Mouse (Mus musculus) cerebellum, adult 11-12 months (tissue): ENCODE results near the gene Olfr1238.

ENCODE experiments used
- DNase-seq: peaks from one replicate; pipeline ENCODE4 v3.0.0; 2022

The Olfr1238 gene

GRCm38 (mm10) chr2:89409576-89409975, at the start of gene Olfr1238:
Gene Olfr1238, minus strand, starts transcription at chr2:89409676.
- no peak for DNase-seq

GRCm38 (mm10) chr2:89442900-89443299, 33.4 kb upstream of the Olfr1238 start, which contains the start of gene Olfr1240:
Gene Olfr1240, minus strand, starts transcription at chr2:89443000.
- no peak for DNase-seq

GRCm38 (mm10) chr2:89420307-89420706, 10.8 kb upstream of the Olfr1238 start, which contains the start of gene Olfr1239:
Gene Olfr1239, minus strand, starts transcription at chr2:89420407.
- no peak for DNase-seq

- DNase-seq: no peak
These were observed 5.1 kb upstream of the Olfr1238 start for GRCm38 (mm10) chr2:89414557-89414956.

GRCm38 (mm10) chr2:89400882-89401281, 8.6 kb downstream of the Olfr1238 start:
- DNase-seq: no peak

- DNase-seq: no peak
These were observed 44.7 kb downstream of the Olfr1238 start, which contains the start of gene Olfr1234 for GRCm38 (mm10) chr2:89364765-89365164. Gene Olfr1234, minus strand, starts transcription at chr2:89364865.
